Comparison of ENCODE assay signal across 10 mouse cellular contexts in genomic region chr3:51042223-51042846, GRCm38 (mm10).
DNase-seq lines count a peak whose midpoint lies in the region; ATAC-seq and TF ChIP-seq lines count a peak whose summit lies in the region.
"Had no signal": no experiment of that assay in that cellular context is flagged by ENCODE, and none has a peak within 500 bp of the region (broad histone marks: within the 10 kb centered on the region; RNA-seq: fewer than 3 reads in every experiment).

No protein-coding gene starts in this region.

- peak overlapping the region; percentile 33 for H3K4me3 ChIP-seq in gastrocnemius, adult 2 months
- peak overlapping the region; percentile 11; the same call in 1 of the 2 replicates for H3K4me3 ChIP-seq in forebrain, postnatal 0 days (ENCODE audit: low read depth, low read length)
- no peak overlapping the region for H3K4me3 ChIP-seq in midbrain, embryonic 12.5 days
- H3K4me3 ChIP-seq in kidney, embryonic 16.5 days (ENCODE audit: low read length) = no peak overlapping the region

- H3K27ac ChIP-seq in gastrocnemius, adult 2 months = no peak overlapping the region
- peak overlapping the region; percentile 48; the same call in 1 of the 2 replicates for H3K27ac ChIP-seq in forebrain, postnatal 0 days (ENCODE audit: low read depth, low read length)
- peak overlapping the region; percentile 56 for H3K27ac ChIP-seq in midbrain, embryonic 12.5 days (replicated peaks)
- no peak overlapping the region for H3K27ac ChIP-seq in kidney, embryonic 16.5 days (ENCODE audit: low read length)

- ATAC-seq in forebrain, postnatal 0 days = peak; percentile 32; the same call in 1 of the 2 replicates
- peak; percentile 80 for ATAC-seq in midbrain, embryonic 12.5 days (ENCODE audit: low FRiP score, low read depth)
- ATAC-seq in megakaryocyte, adult 5-6 weeks (ENCODE audit: poor library complexity, severe bottlenecking) = no peak
- no peak for ATAC-seq in kidney, embryonic 16.5 days (ENCODE audit: low FRiP score, low TSS enrichment)

- WGBS in forebrain, postnatal 0 days = 14% methylated on average over 17 of the region's 17 CpGs
- WGBS in midbrain, embryonic 12.5 days = 38% methylated on average over 17 of the region's 17 CpGs
- WGBS in kidney, embryonic 16.5 days = 64% methylated on average over 17 of the region's 17 CpGs

- intact Hi-C loops in gastrocnemius, adult 2 months (cut with DNase I) = no loop called here
- intact Hi-C loops in gastrocnemius, postnatal 14 days (cut with DNase I; ENCODE audit: low total_unique reads) = no loop called here

- H3K4me1 ChIP-seq in forebrain, postnatal 0 days (ENCODE audit: insufficient read depth) = no peaks in the 10 kb centered on the region
- peaks cover 12% of the 10 kb centered on the region for H3K4me1 ChIP-seq in midbrain, embryonic 12.5 days
- H3K4me1 ChIP-seq in kidney, embryonic 16.5 days (ENCODE audit: insufficient read depth, low read length) = no peaks in the 10 kb centered on the region

- no peaks in the 10 kb centered on the region for H3K9me3 ChIP-seq in forebrain, postnatal 0 days (ENCODE audit: low read length)
- no peaks in the 10 kb centered on the region for H3K9me3 ChIP-seq in midbrain, embryonic 12.5 days
- H3K9me3 ChIP-seq in kidney, embryonic 16.5 days (ENCODE audit: low read length) = no peaks in the 10 kb centered on the region

- H3K9ac ChIP-seq in forebrain, postnatal 0 days = no peak overlapping the region; the same call in 1 of the 2 replicates
- no peak overlapping the region for H3K9ac ChIP-seq in midbrain, embryonic 12.5 days (replicated peaks)
- no peak overlapping the region for H3K9ac ChIP-seq in kidney, embryonic 16.5 days (replicated peaks; ENCODE audit: low read length)

- TF ChIP-seq CTCF in gastrocnemius, adult 2 months (IDR thresholded peaks at IDR 0.05) = no peak
- no peak for TF ChIP-seq CTCF in forebrain, postnatal 0 days (IDR thresholded peaks at IDR 0.05; ENCODE audit: low read depth)

- H3K27me3 ChIP-seq in forebrain, postnatal 0 days (ENCODE audit: insufficient read depth, low read length) = no peaks in the 10 kb centered on the region
- H3K27me3 ChIP-seq in midbrain, embryonic 12.5 days = no peaks in the 10 kb centered on the region
- no peaks in the 10 kb centered on the region for H3K27me3 ChIP-seq in kidney, embryonic 16.5 days (ENCODE audit: insufficient read depth, low read length)

- peak overlapping the region; percentile 35 for H3K4me2 ChIP-seq in forebrain, postnatal 0 days (ENCODE audit: low read depth)
- H3K4me2 ChIP-seq in midbrain, embryonic 12.5 days (replicated peaks) = 0 out of 2 replicates have a peak overlapping the region, but pooled peaks have one; percentile 5
- H3K4me2 ChIP-seq in kidney, embryonic 16.5 days (replicated peaks; ENCODE audit: low read depth, low read length) = no peak overlapping the region

- DNase-seq in gastrocnemius, adult 2 months = no peak
- no peak for DNase-seq in gastrocnemius, postnatal 14 days
- peak; percentile 36 for DNase-seq in brain, adult 2 months (ENCODE audit: low read depth, low spot score)
- DNase-seq in forebrain, postnatal 0 days = peak; percentile 31
- no peak for DNase-seq in adrenal gland, postnatal 4 days (ENCODE audit: low spot score in 2 of 2)
- DNase-seq: B cell, adult 2 months; kidney, adult 2 months had no signal

- no peaks in the 10 kb centered on the region for H3K36me3 ChIP-seq in forebrain, postnatal 0 days (ENCODE audit: insufficient read depth)
- H3K36me3 ChIP-seq in midbrain, embryonic 12.5 days = no peaks in the 10 kb centered on the region
- no peaks in the 10 kb centered on the region for H3K36me3 ChIP-seq in kidney, embryonic 16.5 days (ENCODE audit: insufficient read depth, low read length)

Comparison
In these comparisons a context has a peak if more than half of its experiments do, and no peak if none do; other contexts are left out.
1. DNase-seq: peak in brain, adult 2 months (single experiment) and forebrain, postnatal 0 days (single experiment); none in gastrocnemius, adult 2 months (single experiment), gastrocnemius, postnatal 14 days (single experiment) and adrenal gland, postnatal 4 days (0 of 2).
2. H3K27ac ChIP-seq: peak in forebrain, postnatal 0 days (single experiment) and midbrain, embryonic 12.5 days (single experiment); none in gastrocnemius, adult 2 months (single experiment) and kidney, embryonic 16.5 days (single experiment).
3. H3K4me3 ChIP-seq: peak in gastrocnemius, adult 2 months (single experiment) and forebrain, postnatal 0 days (single experiment); none in midbrain, embryonic 12.5 days (single experiment) and kidney, embryonic 16.5 days (single experiment).
4. ATAC-seq: peak in forebrain, postnatal 0 days (single experiment) and midbrain, embryonic 12.5 days (single experiment); none in megakaryocyte, adult 5-6 weeks (single experiment) and kidney, embryonic 16.5 days (single experiment).